Mouse (Mus musculus): ENCODE measurements around the gene 0610030E20Rik. TPM values are rescaled to one million over a fixed set of nuclear protein-coding genes. Genes with fewer than 3 reads are reported as not detected.
A peak's percentile ranks its signal among the peaks of the same experiment; 100 is the strongest.

0610030E20Rik gene
- polyA plus RNA-seq, 1 experiment from 2014 or later = 20.6 TPM

GRCm38 (mm10) chr6:72354025-72354424 lies 6.9 kb downstream of the 0610030E20Rik start:
- Histone ChIP-seq H3K9me3 (no peaks in the 10 kb centered on the region), H3K4me2 (no peak overlapping the region), H3K9ac (no peak overlapping the region), H3K36me3 (peaks cover 44% of the 10 kb centered on the region), H3K4me3 (no peak overlapping the region), H3K27me3 (no peaks in the 10 kb centered on the region), H3K4me1 (replicated peaks) (peaks cover 44% of the 10 kb centered on the region), H3K27ac (no peak overlapping the region)
- ATAC-seq (ENCODE audit: low FRiP score) = no peak
- WGBS = 81% methylated on average over 1 of the region's 1 CpGs

GRCm38 (mm10) chr6:72355066-72355911 lies 8.2 kb downstream of the 0610030E20Rik start, which contains the start of gene Tmem150a:
TSS of gene Tmem150a (plus strand) at chr6:72355447.
- WGBS = under 1% methylated on average over 69 of the region's 71 CpGs
- H3K27ac ChIP-seq = peak within 1 kb of the TSS; percentile 75
- ATAC-seq (ENCODE audit: low FRiP score) = peak; percentile 85
- H3K9ac ChIP-seq = peak within 1 kb of the TSS; percentile 84
- peak within 1 kb of the TSS; percentile 65 for H3K4me3 ChIP-seq
- H3K4me1 ChIP-seq (replicated peaks) = peaks cover 45% of the 10 kb centered on the region
- H3K36me3 ChIP-seq = peaks cover 42% of the 10 kb centered on the region
- peak within 1 kb of the TSS; percentile 95 for H3K4me2 ChIP-seq
- H3K27me3 ChIP-seq = no peaks in the 10 kb centered on the region
- no peaks in the 10 kb centered on the region for H3K9me3 ChIP-seq

- Histone ChIP-seq H3K9ac (peak overlapping the region; percentile 84), H3K27me3 (no peaks in the 10 kb centered on the region), H3K4me2 (peak overlapping the region; percentile 95), H3K9me3 (no peaks in the 10 kb centered on the region), H3K36me3 (peaks cover 39% of the 10 kb centered on the region), H3K4me3 (peak overlapping the region; percentile 65), H3K27ac (peak overlapping the region; percentile 75; the same call in 1 of the 2 replicates), H3K4me1 (replicated peaks) (peaks cover 52% of the 10 kb centered on the region)
- WGBS = 32% methylated on average over 8 of the region's 8 CpGs
- ATAC-seq (ENCODE audit: low FRiP score) = peak; percentile 11; the same call in 1 of the 2 replicates
Measured at GRCm38 (mm10) chr6:72356001-72356532, 8.9 kb downstream of the 0610030E20Rik start.

DNA sequence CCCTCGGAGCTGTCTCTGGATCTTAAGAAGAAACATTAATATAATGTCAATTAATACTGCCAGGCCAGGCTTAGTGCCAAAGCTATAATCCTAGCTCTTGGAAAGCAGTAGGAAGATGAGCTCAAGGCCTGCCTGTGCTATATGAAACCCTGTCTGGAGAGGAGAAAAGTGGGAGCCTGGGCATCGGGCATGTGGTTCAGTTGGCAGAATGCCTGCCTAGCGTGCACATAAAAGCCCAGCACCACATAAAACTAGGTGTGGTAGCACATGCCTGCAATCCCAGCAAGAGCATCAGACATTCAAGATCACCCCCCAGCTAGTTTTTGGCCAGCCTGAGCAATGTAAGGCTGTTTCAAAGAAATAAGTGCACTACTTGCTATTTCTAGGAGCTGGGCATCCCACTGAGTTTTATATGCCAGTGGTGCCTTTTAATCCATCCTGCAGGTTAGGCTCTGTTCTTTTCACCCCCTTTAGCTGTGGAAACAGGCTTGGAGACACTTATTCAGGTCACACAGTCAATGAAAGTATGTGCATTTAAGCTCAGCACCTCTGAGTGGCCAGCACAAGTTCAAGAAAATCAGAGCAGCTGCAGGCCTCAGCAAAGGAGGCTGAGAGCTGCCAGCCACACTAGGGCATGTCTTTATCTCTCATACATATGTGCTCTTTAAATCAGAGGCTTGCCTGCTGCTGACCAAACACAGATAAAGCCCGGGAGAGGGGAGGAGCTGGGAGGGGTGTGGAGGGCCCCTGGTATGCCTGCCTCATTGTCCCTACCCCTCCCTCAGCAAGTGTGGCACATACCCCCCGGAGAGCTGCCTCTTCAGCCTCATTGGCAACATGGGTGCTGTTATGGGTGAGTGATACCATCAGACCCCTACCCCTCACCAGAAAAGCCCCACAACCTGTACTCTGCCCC lies 10.3 kb downstream of the 0610030E20Rik start:
- no peaks in the 10 kb centered on the region for H3K9me3 ChIP-seq
- no peaks in the 10 kb centered on the region for H3K27me3 ChIP-seq
- no peak for ATAC-seq (ENCODE audit: low FRiP score)
- H3K9ac ChIP-seq = no peak overlapping the region
- H3K36me3 ChIP-seq = peaks cover 36% of the 10 kb centered on the region
- WGBS = 79% methylated on average over 5 of the region's 5 CpGs
- no peak overlapping the region for H3K4me2 ChIP-seq
- peaks cover 52% of the 10 kb centered on the region for H3K4me1 ChIP-seq (replicated peaks)
- H3K4me3 ChIP-seq = no peak overlapping the region
- H3K27ac ChIP-seq = no peak overlapping the region

GRCm38 (mm10) chr6:72358086-72358764 lies 11.1 kb downstream of the 0610030E20Rik start:
- no peak for ATAC-seq (ENCODE audit: low FRiP score)
- Histone ChIP-seq H3K4me1 (replicated peaks) (peaks cover 56% of the 10 kb centered on the region), H3K4me2 (no peak overlapping the region), H3K27me3 (no peaks in the 10 kb centered on the region), H3K9me3 (no peaks in the 10 kb centered on the region), H3K27ac (no peak overlapping the region), H3K9ac (no peak overlapping the region), H3K4me3 (no peak overlapping the region), H3K36me3 (peaks cover 36% of the 10 kb centered on the region)
- WGBS = 91% methylated on average over 10 of the region's 10 CpGs

DNA sequence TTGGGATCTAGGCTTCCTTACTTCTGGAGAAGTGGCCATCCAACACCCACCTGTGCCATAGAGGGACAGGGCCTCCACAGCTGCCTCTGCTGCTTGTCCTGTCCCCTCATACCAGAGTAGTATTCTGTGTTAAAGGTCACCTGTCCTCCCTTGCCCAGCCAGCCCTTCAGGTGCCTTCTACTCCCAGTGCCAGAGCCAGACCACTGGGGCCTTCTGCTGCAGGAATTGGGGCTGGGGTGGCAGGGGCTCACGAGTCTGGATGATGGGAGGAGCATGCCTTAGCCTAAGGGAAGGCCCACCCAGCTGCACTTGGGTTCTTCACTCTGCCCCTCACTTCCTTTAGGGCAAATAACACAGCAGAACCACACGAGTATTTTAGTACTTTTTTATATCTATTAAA lies 12.2 kb downstream of the 0610030E20Rik start:
- Histone ChIP-seq H3K9ac (no peak overlapping the region; the same call in 1 of the 2 replicates), H3K4me2 (no peak overlapping the region), H3K27me3 (no peaks in the 10 kb centered on the region), H3K36me3 (peaks cover 36% of the 10 kb centered on the region), H3K4me1 (replicated peaks) (peaks cover 53% of the 10 kb centered on the region), H3K27ac (no peak overlapping the region), H3K4me3 (no peak overlapping the region), H3K9me3 (no peaks in the 10 kb centered on the region)
- no peak for ATAC-seq (ENCODE audit: low FRiP score)
- WGBS = 85% methylated on average over 2 of the region's 2 CpGs

DNA sequence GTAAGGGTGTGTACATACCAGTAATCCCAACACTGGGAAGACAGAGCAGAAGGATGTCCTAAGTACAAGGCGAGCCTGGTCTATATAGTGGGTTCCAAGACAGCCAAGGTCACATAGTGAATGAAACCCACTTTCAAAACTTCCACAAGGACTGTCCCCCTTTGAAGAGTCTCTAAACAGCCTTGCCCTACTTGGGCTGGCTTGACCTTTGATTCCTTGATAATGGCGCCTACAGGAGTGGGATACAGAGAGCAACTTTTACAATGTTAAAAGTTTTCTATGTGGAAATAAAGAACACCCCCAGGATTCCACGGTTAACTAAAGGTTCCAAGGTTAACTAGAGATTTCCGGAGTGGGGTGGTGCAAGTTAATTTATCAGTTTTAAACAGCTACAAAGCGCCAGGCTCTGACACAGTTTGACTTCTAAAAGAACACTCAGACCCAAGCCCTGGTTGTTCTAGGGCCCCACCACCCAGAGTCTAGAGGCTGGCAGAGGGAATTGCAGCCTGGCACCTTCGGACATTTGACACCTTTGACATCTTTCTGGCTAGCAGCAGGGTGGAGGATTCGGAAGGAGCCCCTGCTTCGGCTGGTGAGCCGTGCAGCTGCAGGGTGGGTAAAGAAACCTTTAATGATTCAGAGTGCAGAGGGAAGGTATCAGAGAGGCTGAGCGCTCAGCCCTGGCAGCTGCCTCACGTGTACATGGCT lies 12.9 kb downstream of the 0610030E20Rik start:
- no peak overlapping the region for H3K4me2 ChIP-seq
- WGBS = 87% methylated on average over 11 of the region's 11 CpGs

GRCm38 (mm10) chr6:72360599-72360935 lies 13.4 kb downstream of the 0610030E20Rik start:
- Histone ChIP-seq H3K4me3 (peak overlapping the region; percentile 80; the same call in 1 of the 2 replicates), H3K27ac (no peak overlapping the region), H3K9ac (0 out of 2 replicates have a peak overlapping the region, but pooled peaks have one; percentile 6), H3K27me3 (0 out of 2 replicates have a peak, but pooled peaks cover 2% of the 10 kb centered on the region), H3K4me2 (no peak overlapping the region; the same call in 1 of the 2 replicates), H3K9me3 (no peaks in the 10 kb centered on the region), H3K36me3 (peaks cover 36% of the 10 kb centered on the region), H3K4me1 (replicated peaks) (peaks cover 45% of the 10 kb centered on the region)
- 58% methylated on average over 7 of the region's 7 CpGs for WGBS
- ATAC-seq (ENCODE audit: low FRiP score) = no peak

More for the DNA sequence above, 12.9 kb downstream of the 0610030E20Rik start:
- H3K4me1 ChIP-seq (replicated peaks) = peaks cover 46% of the 10 kb centered on the region
- 0 out of 2 replicates have a peak overlapping the region, but pooled peaks have one; percentile 80 for H3K4me3 ChIP-seq
- H3K9ac ChIP-seq = peak overlapping the region; percentile 6; the same call in 1 of the 2 replicates
- ATAC-seq (ENCODE audit: low FRiP score) = no peak
- peaks cover 36% of the 10 kb centered on the region for H3K36me3 ChIP-seq
- H3K9me3 ChIP-seq = no peaks in the 10 kb centered on the region
- 0 out of 2 replicates have a peak, but pooled peaks cover 2% of the 10 kb centered on the region for H3K27me3 ChIP-seq
- H3K27ac ChIP-seq = no peak overlapping the region

GRCm38 (mm10) chr6:72361121-72361551 lies 14.0 kb downstream of the 0610030E20Rik start:
- no peak overlapping the region for H3K27ac ChIP-seq
- no peaks in the 10 kb centered on the region for H3K9me3 ChIP-seq
- 77% methylated on average over 5 of the region's 5 CpGs for WGBS
- H3K36me3 ChIP-seq = peaks cover 36% of the 10 kb centered on the region
- H3K27me3 ChIP-seq = 0 out of 2 replicates have a peak, but pooled peaks cover 2% of the 10 kb centered on the region
- H3K4me2 ChIP-seq = peak overlapping the region; percentile 87
- peaks cover 39% of the 10 kb centered on the region for H3K4me1 ChIP-seq (replicated peaks)
- peak overlapping the region; percentile 80 for H3K4me3 ChIP-seq
- peak overlapping the region; percentile 87 for H3K9ac ChIP-seq
- ATAC-seq (ENCODE audit: low FRiP score) = no peak

DNA sequence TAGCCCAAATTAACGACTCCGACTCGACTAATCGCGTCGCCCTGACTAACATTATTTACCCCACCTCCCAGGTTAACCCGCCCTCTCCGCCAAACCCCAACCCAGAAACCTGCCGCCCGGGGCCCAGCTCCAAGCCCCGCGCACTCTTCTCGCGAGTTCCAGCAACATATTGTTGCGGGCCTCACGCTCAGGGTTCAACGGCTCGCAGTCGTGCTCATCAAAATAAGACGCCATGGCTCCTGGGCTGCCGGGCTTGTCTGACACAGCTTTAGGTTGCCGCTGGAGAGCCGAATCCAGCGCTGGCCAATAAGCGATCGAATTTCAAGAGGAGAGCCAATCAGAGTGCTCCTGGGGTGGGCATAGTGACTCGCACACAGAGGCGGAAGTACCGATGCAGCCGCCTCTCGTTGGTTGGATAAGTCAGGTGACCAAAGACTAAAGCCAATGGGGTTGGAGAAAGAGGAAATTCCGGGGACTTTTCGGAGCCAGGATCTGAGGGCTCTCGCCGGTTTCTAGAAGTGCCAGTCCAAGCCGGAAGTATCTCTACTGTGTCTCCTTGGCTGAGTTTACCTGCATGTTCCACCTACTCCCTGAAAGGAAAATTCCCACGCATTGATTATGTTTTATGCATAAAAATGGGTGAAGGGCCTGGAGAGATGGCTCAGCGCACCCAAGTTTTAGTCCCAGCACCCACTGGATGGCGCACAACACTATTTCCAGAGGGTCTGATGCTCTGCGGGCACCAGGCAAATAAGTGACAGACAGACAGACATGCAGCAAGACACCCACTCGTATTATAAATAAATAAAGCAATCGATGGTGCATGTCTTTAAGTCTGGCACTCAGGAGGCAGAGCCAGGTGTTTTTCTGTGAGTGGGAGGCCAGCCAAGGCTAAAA lies 15.3 kb downstream of the 0610030E20Rik start:
- peaks cover 29% of the 10 kb centered on the region for H3K4me1 ChIP-seq (replicated peaks)
- peak overlapping the region; percentile 87 for H3K4me2 ChIP-seq
- ATAC-seq (ENCODE audit: low FRiP score) = peak; percentile 99
- peak overlapping the region; percentile 87 for H3K9ac ChIP-seq
- peak overlapping the region; percentile 85 for H3K27ac ChIP-seq
- H3K4me3 ChIP-seq = peak overlapping the region; percentile 80
- under 1% methylated on average over 42 of the region's 42 CpGs for WGBS
- peaks cover 32% of the 10 kb centered on the region for H3K36me3 ChIP-seq
- 0 out of 2 replicates have a peak, but pooled peaks cover 2% of the 10 kb centered on the region for H3K27me3 ChIP-seq
- H3K9me3 ChIP-seq = no peaks in the 10 kb centered on the region
